Mouse (Mus musculus): ENCODE results near the gene Ppp2r2c. TPM values are rescaled to one million over a fixed set of nuclear protein-coding genes. Genes with fewer than 3 reads are reported as not detected.
"Not testable (repeated sequence)": the region's sequence is repeated elsewhere in the genome, so short reads cannot be mapped to it uniquely, and the experiment has no call there.

The Ppp2r2c gene
- total RNA-seq, 2 experiments from 2014 or later, result 383 to 399 TPM

DNA sequence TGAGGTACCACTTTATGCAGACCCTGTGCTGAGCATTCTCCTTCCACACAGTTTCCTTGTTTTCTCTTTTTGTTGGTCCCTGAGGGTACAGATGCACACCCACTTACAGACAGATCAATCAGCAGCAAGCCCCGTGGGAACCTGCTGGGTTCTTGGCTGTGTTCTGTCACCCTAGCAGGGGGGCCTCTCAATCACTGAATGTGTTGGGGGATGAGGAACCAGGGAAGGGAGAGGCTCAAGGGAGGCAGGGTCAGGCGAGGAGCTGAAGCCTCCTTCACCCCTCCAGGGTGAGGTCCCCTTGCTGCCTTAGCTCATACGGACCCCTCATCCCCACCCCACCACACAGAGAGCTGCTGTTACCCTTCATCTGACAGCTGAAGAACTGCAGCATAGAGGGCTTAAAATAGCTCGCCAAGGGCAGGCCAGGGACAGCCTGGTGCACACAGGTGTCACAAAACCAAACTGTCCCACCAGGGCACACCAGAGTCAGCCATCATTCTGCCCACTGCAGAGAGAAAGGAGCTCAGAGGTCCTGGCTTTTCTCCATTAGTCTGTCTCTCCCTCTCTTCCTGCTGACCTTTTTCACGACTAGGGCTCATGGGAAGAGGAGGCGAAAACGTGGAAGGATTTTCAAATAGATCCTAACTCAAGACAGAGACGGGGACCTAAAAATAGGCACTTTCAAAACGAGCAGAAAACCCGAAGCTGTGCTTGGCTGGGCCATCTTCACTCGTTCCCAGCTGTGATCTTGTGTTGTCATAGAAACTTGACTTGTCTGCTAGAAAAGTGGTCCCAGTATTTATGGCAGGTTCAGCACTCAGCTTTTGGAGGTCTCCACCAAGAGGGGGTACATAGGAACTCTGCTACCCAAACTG lies 55.8 kb downstream of the Ppp2r2c start:
- DNase-seq (ENCODE audit: low spot score in 2 of 2), result no peak

DNA sequence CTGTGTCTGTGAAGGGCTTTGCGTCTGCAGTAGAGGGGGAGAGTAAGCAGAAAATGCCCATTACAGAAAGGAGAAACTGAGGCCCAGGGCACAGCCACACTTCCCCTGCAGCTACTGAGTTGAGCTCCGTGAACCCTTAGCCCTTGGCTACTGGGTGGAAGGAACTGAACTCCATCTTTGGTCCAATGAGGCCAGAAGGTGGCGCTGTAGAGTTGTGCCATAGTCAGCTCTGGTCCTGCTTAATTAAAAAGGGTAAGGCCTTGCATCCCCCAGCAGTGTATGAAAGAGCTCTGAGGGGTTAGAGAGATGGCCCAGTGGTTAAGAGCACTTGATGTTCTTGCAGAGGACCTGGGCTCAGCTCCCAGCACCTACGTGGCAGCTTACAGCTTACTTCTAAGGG lies 60.4 kb downstream of the Ppp2r2c start:
- DNase-seq (ENCODE audit: low spot score in 2 of 2), result peak in 1 of 2 experiments; percentile 59

DNA sequence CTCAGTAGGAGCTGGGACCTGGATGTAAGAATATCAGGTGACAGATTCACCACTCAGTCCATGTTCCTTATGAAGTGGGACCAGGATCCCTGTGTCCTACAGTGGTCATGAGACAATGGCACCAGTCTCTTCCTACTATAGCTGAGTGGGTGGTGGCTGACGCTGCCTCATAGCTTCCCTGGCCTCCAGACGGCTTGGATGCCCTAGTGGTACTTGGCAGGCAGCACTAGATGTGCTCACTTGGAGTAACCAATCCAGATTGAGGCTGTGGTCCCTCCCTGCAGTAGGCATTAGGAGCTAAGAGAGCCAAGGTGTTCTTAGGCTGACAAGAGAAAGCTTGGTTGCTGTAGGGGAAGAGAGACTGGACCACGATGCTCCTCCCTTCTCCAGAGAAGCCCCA lies 61.1 kb downstream of the Ppp2r2c start:
- no peak for DNase-seq (ENCODE audit: low spot score in 2 of 2)

DNA sequence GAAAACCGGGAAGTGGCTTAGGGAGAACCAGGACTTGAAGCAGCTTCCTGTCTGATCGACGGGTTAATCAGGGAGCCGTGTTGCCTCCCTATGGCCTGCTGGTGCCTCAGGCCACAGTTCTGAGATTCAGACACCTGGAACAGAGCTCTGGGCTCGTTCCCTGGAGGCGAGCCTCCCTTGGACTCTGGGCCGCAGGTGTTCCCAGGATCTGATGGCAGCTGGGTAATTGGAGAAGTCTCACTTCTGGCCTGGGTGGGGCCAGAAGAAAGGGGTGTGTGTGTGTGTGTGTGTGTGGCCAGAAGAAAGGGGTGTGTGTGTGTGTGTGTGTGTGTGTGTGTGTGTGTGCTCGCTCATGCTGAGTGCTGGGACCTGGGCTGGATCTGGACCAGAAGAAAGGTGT lies 65.1 kb downstream of the Ppp2r2c start:
- no peak for DNase-seq (ENCODE audit: low spot score in 2 of 2)

DNA sequence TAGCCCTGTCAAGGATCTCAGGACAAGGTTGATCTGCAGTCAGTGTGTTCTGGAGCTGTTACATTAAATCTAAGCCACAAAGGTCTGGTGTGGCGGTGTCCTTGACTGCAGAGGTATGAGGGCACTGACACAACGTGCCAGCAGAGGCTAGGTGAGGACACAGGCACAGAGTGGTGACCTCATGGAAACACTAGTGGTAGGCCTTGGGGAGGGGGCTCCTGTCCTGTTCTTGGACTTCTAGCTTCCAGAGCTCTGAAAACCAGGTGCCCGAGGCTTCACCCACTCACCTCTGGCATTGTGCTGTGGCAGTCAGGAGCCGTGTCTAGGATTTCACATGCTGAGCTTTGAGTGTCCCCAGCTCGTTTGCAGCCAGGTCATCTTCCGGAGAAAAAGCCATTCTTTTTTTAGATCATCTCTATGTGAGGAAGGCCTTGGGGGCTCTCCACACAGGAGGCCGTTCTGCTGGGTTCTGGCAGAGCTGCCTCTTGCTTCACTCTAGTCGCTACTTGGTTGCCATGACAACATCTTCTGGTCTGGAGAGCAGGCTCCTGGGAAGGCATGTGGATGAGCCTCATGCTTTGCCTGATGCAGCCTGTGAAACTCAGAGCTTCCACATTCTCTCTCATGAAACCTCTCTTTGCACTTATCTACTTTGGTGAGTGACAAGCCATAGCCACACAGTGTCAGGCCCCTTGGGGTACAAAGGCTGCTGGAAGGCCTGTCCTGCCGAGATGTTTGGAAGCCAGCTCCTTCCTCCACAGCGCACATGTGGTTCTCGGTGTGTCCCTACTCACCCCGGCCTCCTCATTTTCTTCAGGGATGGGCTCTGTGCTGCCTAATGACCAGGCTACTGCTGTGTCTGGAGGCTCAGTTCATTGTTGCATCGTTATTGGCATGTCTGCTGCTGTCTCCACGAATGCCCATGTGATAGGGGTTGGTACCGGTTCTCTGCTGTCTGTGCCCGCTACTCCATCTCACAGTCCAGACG lies 67.5 kb downstream of the Ppp2r2c start:
- peak; percentile 63 to 73 for DNase-seq (ENCODE audit: low spot score in 2 of 2)

DNA sequence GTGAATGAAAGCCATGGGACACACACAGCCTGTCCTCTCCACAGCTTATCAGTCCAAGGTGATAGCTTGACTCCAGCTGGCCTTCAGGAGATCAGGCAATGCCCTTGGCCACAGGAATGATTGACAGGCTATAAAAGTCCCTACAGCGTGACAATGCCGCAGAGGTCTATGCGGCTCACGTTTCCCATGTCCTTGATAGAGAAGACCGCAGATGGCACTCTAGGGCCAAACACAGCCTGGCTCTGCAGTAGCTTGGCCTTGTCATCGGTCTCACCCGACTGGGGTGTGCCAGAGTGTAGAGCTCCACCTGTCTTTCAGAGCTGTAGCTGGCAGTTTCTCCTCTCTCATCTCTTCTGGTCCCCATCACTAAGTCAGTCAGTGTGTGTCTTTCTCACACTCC lies 68.2 kb downstream of the Ppp2r2c start:
- DNase-seq (ENCODE audit: low spot score in 2 of 2), result no peak

DNA sequence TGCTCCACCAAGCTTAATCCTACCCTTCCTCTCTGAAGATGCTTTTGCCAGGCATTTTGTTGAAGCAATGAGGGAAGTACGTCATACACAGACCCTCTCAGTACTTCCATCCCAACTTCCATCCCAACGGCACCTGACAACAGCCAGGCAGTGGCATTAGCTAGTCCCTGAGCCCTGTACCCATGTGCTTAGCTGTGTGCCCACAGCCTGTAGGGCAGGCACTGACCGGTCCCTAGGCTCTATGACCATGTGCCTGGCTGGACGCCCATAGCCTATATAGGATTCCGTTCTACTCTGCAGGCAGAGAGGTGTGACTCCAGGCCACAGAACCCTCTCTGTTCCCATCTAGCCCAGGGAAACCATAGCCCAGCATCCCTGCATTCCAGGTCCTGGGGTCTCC lies 69.7 kb downstream of the Ppp2r2c start:
- no peak for DNase-seq (ENCODE audit: low spot score in 2 of 2)

DNA sequence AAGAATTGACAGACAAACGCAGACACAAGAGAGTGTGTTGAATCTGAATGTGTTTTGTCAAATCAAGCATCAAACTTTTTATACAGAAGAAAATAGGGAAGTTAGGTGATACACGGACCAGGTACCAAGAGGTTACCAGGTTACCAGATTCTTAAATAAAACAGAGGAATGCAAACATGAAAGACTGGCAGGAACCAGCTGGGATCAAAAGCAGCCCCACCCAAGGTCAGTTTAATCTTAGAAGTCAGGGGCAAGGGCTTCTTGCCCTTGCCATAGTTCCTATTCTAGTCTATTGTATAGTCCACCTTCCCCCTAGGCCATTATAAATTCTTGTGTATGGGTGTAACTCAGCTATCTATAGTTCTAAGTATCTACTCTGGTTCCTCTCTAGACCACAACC lies 70.7 kb downstream of the Ppp2r2c start:
- DNase-seq (ENCODE audit: low spot score in 2 of 2), result not testable (repeated sequence)

DNA sequence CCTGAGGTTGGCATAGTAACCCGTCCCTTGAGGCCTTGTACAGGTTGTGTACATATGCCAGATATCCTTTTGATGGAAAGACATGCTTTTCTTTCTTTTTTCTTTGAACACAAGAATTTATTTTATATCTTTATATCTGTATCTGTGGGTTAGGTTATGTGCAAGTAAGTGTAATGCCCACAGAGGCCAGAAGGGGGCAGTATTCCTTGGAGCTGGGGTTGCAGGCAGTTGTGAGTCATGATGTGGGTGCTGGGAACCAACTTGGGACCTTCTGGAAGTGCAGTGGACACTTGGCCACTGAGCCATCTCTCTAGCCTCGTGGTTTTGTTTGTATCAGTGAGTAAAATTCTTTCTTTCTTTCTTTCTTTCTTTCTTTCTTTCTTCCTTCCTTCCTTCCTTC lies 74.1 kb downstream of the Ppp2r2c start:
- no peak for DNase-seq (ENCODE audit: low spot score in 2 of 2)

DNA sequence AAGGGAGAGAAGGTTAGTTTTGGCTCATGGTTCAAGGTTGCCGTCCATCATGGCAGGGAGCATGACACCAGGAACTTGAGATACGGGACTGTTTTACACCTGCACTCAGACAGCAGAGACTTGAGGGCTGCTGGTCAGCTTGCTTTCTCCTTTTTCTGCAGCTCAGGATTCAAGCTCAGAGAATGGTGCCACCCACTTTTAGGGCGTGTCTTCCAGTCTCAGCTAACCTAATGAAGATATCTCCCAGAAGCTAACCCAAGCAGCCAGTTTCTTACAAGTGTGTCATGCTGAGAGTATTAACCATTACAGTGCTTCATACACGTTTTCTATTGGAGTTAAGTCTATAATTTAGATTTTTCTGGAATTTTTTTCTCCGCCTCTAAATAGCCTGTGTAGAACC lies 76.2 kb downstream of the Ppp2r2c start:
- no peak for DNase-seq (ENCODE audit: low spot score in 2 of 2)

DNA sequence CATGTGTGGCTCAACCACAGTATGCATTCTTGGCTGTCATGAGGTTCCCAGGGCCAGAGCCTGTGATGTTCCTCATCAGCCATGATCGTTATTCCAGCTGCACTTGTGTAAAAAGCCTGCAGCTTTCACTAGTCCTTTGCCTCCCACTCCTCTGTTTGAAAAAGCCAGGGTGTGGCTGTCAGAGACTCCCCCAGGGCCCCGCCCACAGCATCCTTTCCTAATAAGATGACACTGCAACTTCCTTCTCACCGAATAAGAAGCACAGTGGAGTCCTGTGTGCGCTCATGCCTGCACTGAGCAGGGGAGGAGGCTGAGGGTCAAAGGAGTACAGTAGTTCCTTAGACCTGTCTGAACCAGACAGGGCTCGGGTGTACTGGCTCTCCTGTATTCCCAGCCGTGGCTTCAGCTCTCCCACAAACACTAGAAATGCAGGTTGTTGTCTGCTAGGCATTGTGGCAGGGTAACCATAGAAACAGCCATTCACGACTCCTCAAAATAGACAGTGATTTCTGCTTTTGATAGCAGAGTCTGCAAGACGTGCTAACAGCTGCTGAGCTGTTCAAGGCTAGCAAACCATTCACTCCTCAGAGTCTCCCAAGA lies 76.9 kb downstream of the Ppp2r2c start:
- peak; percentile 54 to 75 for DNase-seq (ENCODE audit: low spot score in 2 of 2)

DNA sequence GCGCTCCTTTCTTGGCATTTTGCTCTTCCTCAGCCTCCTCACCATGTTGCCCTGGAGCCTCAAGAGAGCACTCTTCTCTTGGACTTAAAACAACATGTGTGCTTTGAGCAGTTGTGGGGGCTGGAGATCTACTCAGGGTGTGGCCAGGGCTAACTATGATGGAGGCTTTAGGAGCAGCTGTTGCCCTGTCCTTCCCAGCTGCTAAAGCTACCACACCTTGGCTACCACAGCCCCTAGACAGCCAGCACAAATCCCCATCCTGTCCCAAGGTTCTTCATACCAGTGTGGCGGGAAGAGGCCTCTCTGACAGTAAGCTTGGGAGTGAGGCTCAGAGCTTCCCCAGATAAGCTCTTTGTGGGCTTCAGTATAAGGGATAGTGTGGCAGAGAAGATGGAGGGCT lies 77.4 kb downstream of the Ppp2r2c start:
- no peak for DNase-seq (ENCODE audit: low spot score in 2 of 2)

DNA sequence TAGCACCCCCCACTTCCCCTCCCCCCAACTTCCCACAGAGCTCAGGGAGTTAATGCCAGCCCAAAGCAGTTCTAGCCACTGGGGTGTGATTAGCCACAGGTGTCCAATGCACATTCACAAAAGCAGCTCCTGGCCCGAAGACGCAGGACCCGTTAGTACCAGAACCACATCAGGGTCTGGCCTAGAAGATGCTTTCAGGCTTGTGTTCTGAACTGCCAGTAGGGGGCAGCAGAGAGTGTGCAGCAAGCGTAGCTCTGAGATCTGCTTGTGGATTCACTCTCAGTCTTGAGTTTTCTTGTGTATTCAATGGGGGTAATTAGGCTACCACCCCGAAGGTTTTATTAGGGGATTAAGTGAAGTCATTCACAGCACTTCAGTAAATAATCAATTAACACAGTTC lies 78.1 kb downstream of the Ppp2r2c start:
- peak in 1 of 2 experiments; percentile 68 for DNase-seq (ENCODE audit: low spot score in 2 of 2)

DNA sequence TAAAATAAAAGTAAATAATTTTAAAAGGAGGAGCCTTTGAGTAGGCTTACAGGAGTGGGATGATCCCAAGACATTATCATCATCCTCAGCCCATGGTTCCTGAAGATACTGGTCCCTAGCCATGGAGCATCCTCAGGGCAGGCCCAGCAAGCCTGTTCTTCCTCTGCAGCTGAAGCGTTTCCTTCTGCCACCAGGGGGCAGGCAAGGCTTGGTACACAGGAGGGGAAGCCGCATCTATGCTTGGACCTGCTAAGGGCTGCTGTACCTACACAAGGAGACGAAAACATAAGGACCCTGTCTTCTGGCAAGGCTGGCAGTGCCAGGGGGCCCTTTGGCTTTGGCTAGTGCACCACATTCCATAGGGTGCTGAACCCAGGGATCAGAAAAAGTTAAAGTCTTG lies 80.5 kb downstream of the Ppp2r2c start:
- peak in 1 of 2 experiments; percentile 80 for DNase-seq (ENCODE audit: low spot score in 2 of 2)

DNA sequence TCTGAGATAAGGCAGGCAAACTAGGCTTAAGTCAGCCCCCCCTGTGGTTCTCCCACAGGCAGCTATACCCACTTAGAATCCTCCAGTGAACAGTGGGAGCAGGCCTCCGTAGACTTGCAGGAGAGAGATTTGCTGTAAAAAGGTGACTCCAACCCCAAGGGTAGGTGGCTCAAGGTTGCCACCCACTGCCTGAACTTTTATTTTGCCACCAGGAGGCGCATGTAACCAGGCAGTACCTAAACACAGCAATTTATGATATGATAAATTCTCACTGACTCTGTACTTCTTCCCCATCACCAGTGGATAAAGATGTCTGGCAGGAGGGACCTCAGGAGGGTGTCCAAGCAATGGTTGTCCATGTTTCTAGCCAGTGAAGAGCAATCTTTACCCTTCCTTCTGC lies 82.6 kb downstream of the Ppp2r2c start:
- no peak for DNase-seq (ENCODE audit: low spot score in 2 of 2)

DNA sequence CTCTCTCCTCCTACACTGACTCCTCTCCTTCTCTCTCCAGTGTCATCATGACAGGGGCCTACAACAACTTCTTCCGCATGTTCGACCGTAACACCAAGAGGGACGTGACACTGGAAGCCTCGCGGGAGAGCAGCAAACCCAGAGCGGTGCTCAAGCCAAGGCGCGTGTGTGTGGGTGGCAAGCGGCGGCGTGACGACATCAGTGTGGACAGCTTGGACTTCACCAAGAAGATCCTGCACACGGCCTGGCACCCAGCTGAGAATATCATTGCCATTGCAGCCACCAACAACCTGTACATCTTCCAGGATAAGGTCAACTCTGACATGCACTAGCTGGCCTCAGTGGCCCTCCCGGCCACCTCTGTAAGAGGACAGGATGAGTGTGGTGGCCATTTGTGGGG lies 84.0 kb downstream of the Ppp2r2c start:
- DNase-seq (ENCODE audit: low spot score in 2 of 2), result no peak

DNA sequence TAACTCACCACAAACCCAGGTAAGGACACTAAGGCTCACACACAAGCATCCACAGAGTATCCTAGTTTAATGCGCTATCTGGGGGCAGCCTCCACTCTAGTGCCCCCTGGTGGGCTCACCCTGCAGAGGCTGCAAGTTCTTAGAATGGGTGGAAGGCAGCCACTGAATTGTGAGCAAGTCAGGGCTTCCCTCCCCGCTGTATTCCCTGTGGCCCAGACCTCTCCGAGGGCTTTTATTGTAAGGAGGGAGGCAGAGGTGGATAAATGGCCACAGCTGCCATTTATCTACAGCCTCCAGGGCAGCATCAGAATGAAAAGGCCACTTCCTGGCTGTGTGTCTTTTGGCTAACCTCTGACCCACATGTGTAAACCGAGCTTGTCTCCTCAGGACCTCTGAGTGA lies 87.1 kb downstream of the Ppp2r2c start:
- no peak for DNase-seq (ENCODE audit: low spot score in 2 of 2)

DNA sequence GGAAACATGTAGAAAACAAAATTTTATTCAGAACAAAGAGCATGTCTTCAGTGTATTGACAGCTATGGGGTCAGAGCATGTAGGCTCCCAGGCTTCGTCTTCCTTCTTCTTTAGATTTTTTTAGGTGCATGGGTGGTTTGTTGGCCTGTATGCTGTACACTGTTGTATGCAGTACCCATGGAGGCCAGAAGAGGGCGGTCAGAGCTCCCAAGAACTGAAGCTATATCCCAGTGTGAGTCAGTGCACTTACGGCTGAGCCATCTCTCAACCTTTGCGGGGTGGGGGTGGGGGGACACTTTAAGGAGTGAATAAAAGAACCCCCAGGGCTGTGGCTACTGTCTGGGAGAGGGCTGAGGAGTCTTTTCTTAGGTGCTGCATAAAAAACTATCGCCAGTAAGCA lies 90.5 kb downstream of the Ppp2r2c start:
- peak; percentile 56 to 86 for DNase-seq (ENCODE audit: low spot score in 2 of 2)

DNA sequence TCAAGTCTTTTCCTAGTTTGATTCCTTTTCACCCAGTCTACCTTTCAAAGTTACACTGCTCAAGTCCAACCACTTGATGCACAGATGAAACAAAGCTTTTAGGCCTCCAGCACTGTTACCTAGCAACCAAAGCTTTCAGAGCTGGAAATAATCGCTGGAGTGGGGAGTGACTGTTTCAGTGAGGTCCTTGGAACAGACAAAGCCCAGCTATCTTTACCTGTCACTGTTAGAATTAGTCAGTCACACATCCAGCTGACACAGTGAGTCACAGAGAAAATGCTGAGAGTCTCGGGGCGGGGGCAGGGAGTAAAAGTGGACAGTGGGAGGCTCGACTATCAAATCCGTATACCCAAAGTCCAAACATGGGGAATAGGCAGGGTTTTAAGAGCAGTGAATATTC lies 92.2 kb downstream of the Ppp2r2c start:
- no peak for DNase-seq (ENCODE audit: low spot score in 2 of 2)

DNA sequence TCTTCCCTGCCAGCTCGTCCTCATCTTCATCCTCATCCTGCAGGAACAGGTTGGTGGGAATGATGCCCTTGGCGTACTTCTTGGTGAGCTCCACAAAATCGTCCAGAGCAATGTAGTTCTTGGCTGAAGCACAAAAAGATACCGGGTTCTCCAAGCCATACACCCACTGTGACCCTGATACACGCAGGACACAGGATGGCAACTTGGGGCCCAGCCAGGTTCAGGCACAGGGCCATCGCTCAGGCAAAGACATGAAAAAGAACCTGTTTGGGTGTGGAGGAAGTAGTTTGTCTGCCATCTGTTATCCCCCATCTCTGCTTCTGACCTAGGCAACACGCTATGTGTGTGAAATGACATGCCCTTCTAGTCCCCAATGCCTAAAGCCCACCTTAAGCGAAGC lies 103.3 kb downstream of the Ppp2r2c start:
- DNase-seq (ENCODE audit: low spot score in 2 of 2), result no peak

DNA sequence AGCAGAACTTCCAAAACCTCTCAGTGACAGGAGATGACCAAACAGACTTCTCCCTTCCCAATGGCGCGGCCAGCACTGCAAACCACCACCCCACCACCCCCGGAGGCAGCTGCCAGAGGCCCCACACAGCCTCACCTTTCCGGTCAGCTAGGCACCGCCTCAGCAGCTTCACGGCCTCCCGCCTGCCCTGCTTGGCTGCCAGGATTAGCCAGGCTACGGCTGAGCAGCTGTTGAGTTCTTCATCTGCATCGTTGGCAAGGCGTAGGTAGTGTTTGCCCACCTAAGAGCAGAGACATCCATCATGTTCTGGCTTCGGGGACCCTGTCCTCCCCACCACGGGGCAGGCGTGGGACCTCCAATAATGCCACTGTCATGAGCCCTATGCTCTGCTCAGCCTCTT lies 107.0 kb downstream of the Ppp2r2c start:
- no peak for DNase-seq (ENCODE audit: low spot score in 2 of 2)

DNA sequence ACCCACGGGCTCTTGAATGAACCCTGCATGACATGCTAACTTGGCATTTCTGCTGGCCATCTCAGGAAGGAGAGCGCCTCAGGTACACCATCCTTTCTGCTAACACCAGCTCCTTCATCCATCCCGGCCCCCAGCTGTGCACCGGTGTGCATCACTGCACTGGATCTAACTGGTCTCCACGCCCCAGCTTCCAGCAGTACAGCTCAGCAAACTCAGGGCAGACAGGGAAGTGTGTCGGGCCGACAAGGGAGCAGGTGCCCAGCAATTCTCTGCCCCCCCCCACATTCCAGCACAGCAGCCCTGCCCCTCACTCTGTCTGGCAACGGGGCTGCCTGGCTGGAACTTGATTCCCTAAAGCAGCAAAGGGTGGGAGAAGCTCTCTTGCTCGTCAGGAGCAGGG lies 109.5 kb downstream of the Ppp2r2c start:
- no peak for DNase-seq (ENCODE audit: low spot score in 2 of 2)

All from layer of hippocampus, adult 18-20 months (tissue).